Mouse (Mus musculus) brain, embryonic 14.5 days (tissue): Measurements from ENCODE around the gene Acsf3.

Experiments
- CTCF ChIP-seq: fragments of 200-500 bp; IDR thresholded peaks from 2 replicates; pipeline ENCODE4 v1.5.1; 2012; ENCODE audit warnings: inconsistent platforms, mild to moderate bottlenecking, moderate library complexity, borderline replicate concordance; ENCODE audit not compliant: insufficient read depth, insufficient read length; ENCODE audit errors: extremely low read depth
- POLR2A ChIP-seq: fragments of 200-500 bp; IDR thresholded peaks from 2 replicates; pipeline ENCODE4 v1.6.1; 2012; ENCODE audit warnings: mild to moderate bottlenecking, inconsistent platforms, borderline replicate concordance; ENCODE audit not compliant: poor library complexity, insufficient read depth, insufficient read length, severe bottlenecking; ENCODE audit errors: extremely low read depth

DNA sequence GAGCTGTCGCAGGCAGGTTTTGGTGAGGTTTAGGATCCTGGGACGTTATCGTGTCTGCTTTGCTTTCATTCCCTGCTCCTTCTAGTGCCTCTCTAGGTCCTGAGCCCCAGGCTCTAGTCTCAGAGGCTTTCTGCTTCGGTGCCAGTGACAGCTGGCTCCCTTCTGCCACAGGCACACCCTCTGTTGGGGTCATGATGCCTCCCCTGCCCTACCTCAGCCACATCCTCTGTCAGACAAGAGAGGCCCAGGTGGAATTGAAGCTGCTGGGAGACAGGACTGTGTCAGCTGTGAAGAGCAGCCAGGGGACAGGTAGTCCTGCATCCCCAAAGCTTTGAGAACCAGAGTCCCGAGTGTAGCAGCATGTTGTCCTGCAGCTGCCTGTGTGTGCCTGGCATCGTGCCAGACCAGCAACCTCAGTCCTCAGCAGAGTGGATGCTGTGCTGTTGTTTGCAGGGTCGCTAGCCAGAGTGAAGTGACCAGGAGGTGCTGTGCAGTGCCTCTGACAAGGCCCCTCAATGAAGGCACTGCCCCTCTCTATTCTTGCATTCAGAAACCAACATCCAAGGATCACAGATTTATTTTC, 31.8 kb downstream of the Acsf3 start:
- no peak for TF ChIP-seq POLR2A
- no peak for TF ChIP-seq CTCF
